Mouse (Mus musculus): Measurements from ENCODE around the gene Arhgap28.

Gene Arhgap28

GRCm38 (mm10) chr17:67989716-67990115 lies 14.2 kb downstream of the Arhgap28 start:
- no peak for DNase-seq (ENCODE audit: low spot score)

GRCm38 (mm10) chr17:67988920-67989621 lies 14.8 kb downstream of the Arhgap28 start:
- DNase-seq (ENCODE audit: low spot score) = peak; percentile 23

GRCm38 (mm10) chr17:67985532-67985931 lies 18.4 kb downstream of the Arhgap28 start:
- DNase-seq (ENCODE audit: low spot score) = no peak

- no peak for DNase-seq (ENCODE audit: low spot score)
These were observed 23.3 kb downstream of the Arhgap28 start for GRCm38 (mm10) chr17:67980573-67980972.

GRCm38 (mm10) chr17:67979248-67979647 lies 24.7 kb downstream of the Arhgap28 start:
- DNase-seq (ENCODE audit: low spot score) = no peak

GRCm38 (mm10) chr17:67978786-67979185 lies 25.1 kb downstream of the Arhgap28 start:
- no peak for DNase-seq (ENCODE audit: low spot score)

- DNase-seq (ENCODE audit: low spot score) = no peak
These were observed 27.5 kb downstream of the Arhgap28 start for GRCm38 (mm10) chr17:67976465-67976864.

- no peak for DNase-seq (ENCODE audit: low spot score)
These were observed 27.9 kb downstream of the Arhgap28 start for GRCm38 (mm10) chr17:67976027-67976426.

- DNase-seq (ENCODE audit: low spot score) = peak; percentile 32
These were observed 29.2 kb downstream of the Arhgap28 start for GRCm38 (mm10) chr17:67974679-67975078.

- DNase-seq (ENCODE audit: low spot score) = no peak
These were observed 36.9 kb downstream of the Arhgap28 start for GRCm38 (mm10) chr17:67966853-67967540.

GRCm38 (mm10) chr17:67962858-67963257 lies 41.1 kb downstream of the Arhgap28 start:
- no peak for DNase-seq (ENCODE audit: low spot score)

- no peak for DNase-seq (ENCODE audit: low spot score)
These were observed 41.9 kb downstream of the Arhgap28 start for GRCm38 (mm10) chr17:67962020-67962419.

- DNase-seq (ENCODE audit: low spot score) = no peak
These were observed 45.0 kb downstream of the Arhgap28 start for GRCm38 (mm10) chr17:67958909-67959308.

GRCm38 (mm10) chr17:67957603-67958002 lies 46.3 kb downstream of the Arhgap28 start:
- DNase-seq (ENCODE audit: low spot score) = no peak

- DNase-seq (ENCODE audit: low spot score) = no peak
These were observed 47.8 kb downstream of the Arhgap28 start for GRCm38 (mm10) chr17:67955876-67956690.

GRCm38 (mm10) chr17:67954961-67955360 lies 49.0 kb downstream of the Arhgap28 start:
- DNase-seq (ENCODE audit: low spot score) = no peak

GRCm38 (mm10) chr17:67950523-67951213 lies 53.3 kb downstream of the Arhgap28 start:
- DNase-seq (ENCODE audit: low spot score) = no peak

- DNase-seq (ENCODE audit: low spot score) = no peak
These were observed 55.3 kb downstream of the Arhgap28 start for GRCm38 (mm10) chr17:67948601-67949000.

- no peak for DNase-seq (ENCODE audit: low spot score)
These were observed 58.5 kb downstream of the Arhgap28 start for GRCm38 (mm10) chr17:67945453-67945852.

- no peak for DNase-seq (ENCODE audit: low spot score)
These were observed 59.7 kb downstream of the Arhgap28 start for GRCm38 (mm10) chr17:67944256-67944655.

GRCm38 (mm10) chr17:67941026-67941425 lies 62.9 kb downstream of the Arhgap28 start:
- DNase-seq (ENCODE audit: low spot score) = no peak

GRCm38 (mm10) chr17:67937050-67937449 lies 66.9 kb downstream of the Arhgap28 start:
- DNase-seq (ENCODE audit: low spot score) = no peak

Measured in retina, embryonic 14.5 days (tissue).